Mouse (Mus musculus) right cerebral cortex, postnatal 25 days (tissue): ENCODE measurements around the gene Lsp1.

Experiments used
- DNase-seq: peaks from one replicate; pipeline ENCODE4 v3.0.0; 2022

Lsp1 gene

GRCm38 (mm10) chr7:142445324-142445723, 15.3 kb upstream of the Lsp1 start:
- DNase-seq, result no peak

GRCm38 (mm10) chr7:142446264-142446663, 14.3 kb upstream of the Lsp1 start:
- DNase-seq, result no peak

GRCm38 (mm10) chr7:142449038-142449617, 11.5 kb upstream of the Lsp1 start:
- no peak for DNase-seq

- no peak for DNase-seq
These were observed 5.9 kb upstream of the Lsp1 start for GRCm38 (mm10) chr7:142454706-142455105.

- no peak for DNase-seq
These were observed 5.4 kb upstream of the Lsp1 start for GRCm38 (mm10) chr7:142455251-142455650.

GRCm38 (mm10) chr7:142456806-142457205, 3.8 kb upstream of the Lsp1 start:
- DNase-seq, result no peak

- no peak for DNase-seq
These were observed 3.3 kb upstream of the Lsp1 start for GRCm38 (mm10) chr7:142457227-142457811.

GRCm38 (mm10) chr7:142458026-142458425, 2.6 kb upstream of the Lsp1 start:
- no peak for DNase-seq

- no peak for DNase-seq
These were observed 1.8 kb upstream of the Lsp1 start for GRCm38 (mm10) chr7:142458676-142459298.

GRCm38 (mm10) chr7:142459299-142459691, 1.3 kb upstream of the Lsp1 start:
- no peak for DNase-seq

GRCm38 (mm10) chr7:142461446-142461845, 837 bp downstream of the Lsp1 start:
- no peak for DNase-seq

- DNase-seq, result no peak
These were observed 1.6 kb downstream of the Lsp1 start for GRCm38 (mm10) chr7:142462190-142462589.

- no peak for DNase-seq
These were observed 2.0 kb downstream of the Lsp1 start for GRCm38 (mm10) chr7:142462594-142463078.

- DNase-seq, result no peak
These were observed 9.6 kb downstream of the Lsp1 start for GRCm38 (mm10) chr7:142470171-142470691.

GRCm38 (mm10) chr7:142470808-142471413, 10.3 kb downstream of the Lsp1 start:
- no peak for DNase-seq

GRCm38 (mm10) chr7:142471414-142471861, 10.8 kb downstream of the Lsp1 start:
- DNase-seq, result no peak

GRCm38 (mm10) chr7:142471884-142472570, 11.4 kb downstream of the Lsp1 start:
- no peak for DNase-seq

GRCm38 (mm10) chr7:142472936-142473335, 12.3 kb downstream of the Lsp1 start:
- DNase-seq, result no peak

- DNase-seq, result no peak
These were observed 12.9 kb downstream of the Lsp1 start for GRCm38 (mm10) chr7:142473476-142473875.

- DNase-seq, result no peak
These were observed 14.2 kb downstream of the Lsp1 start for GRCm38 (mm10) chr7:142474799-142475198.

- DNase-seq, result no peak
These were observed 15.0 kb downstream of the Lsp1 start for GRCm38 (mm10) chr7:142475641-142476040.

- DNase-seq, result no peak
These were observed 15.7 kb downstream of the Lsp1 start for GRCm38 (mm10) chr7:142476271-142476670.
